Mouse (Mus musculus) midbrain, embryonic 12.5 days (tissue): ENCODE results near the gene Gm20388. TPM values are rescaled to one million over a fixed set of nuclear protein-coding genes. Genes with fewer than 3 reads are reported as not detected.
"Not testable (repeated sequence)": the region's sequence is repeated elsewhere in the genome, so short reads cannot be mapped to it uniquely, and the experiment has no call there.

Source experiments
- ATAC-seq: fragments of 200-750 bp; cut with Nextera tagmentation; 2 replicates; pipeline ENCODE4 v1.8.0; 2017; ENCODE audit warnings: low read depth, moderate TSS enrichment, moderate library complexity; ENCODE audit not compliant: low FRiP score
- H3K27ac ChIP-seq: fragments of 300-500 bp; sonication (generic); replicated peaks from 2 replicates; pipeline ENCODE4 v1.5.1; 2016; ENCODE audit warnings: mild to moderate bottlenecking
- H3K27me3 ChIP-seq: fragments of 300-500 bp; sonication (generic); 2 replicates; pipeline ENCODE4 v1.6.1; 2016; ENCODE audit warnings: mild to moderate bottlenecking
- H3K36me3 ChIP-seq: fragments of 300-500 bp; sonication (generic); 2 replicates; pipeline ENCODE4 v1.6.1; 2016
- H3K4me1 ChIP-seq: fragments of 300-500 bp; sonication (generic); 2 replicates; pipeline ENCODE4 v1.6.1; 2016
- H3K4me2 ChIP-seq: fragments of 300-500 bp; sonication (generic); replicated peaks from 2 replicates; pipeline ENCODE4 v1.6.1; 2016; ENCODE audit warnings: mild to moderate bottlenecking, moderate library complexity
- H3K4me3 ChIP-seq: fragments of 300-500 bp; sonication (generic); 2 replicates; pipeline ENCODE4 v1.5.1; 2016; ENCODE audit warnings: mild to moderate bottlenecking
- H3K9ac ChIP-seq: fragments of 300-500 bp; sonication (generic); replicated peaks from 2 replicates; pipeline ENCODE4 v1.6.1; 2016; ENCODE audit warnings: mild to moderate bottlenecking, moderate library complexity
- H3K9me3 ChIP-seq: fragments of 300-500 bp; sonication (generic); 2 replicates; pipeline ENCODE4 v1.6.1; 2016; ENCODE audit warnings: mild to moderate bottlenecking
- WGBS: fragments of 180-500 bp; shearing (Covaris S2); methylation state at CpG from one replicate; pipeline ENCODE4 v1.1.7; 2016; 5-methylcytosine and 5-hydroxymethylcytosine counted together
- polyA plus RNA-seq: library from polyadenylated mRNA; unstranded; fragments of >200 nt; fragmentation: Nextera tagmentation; extraction: Ambion mirVana; gene quantifications from 2 replicates; pipeline ENCODE4 v1.2.1, GENCODE M21; 2016

The Gm20388 gene
- polyA plus RNA-seq, 1 experiment from 2014 or later, result not detected

GRCm38 (mm10) chr8:123527720-123528489 is 3617.3 kb downstream of the Gm20388 start:
- Histone ChIP-seq H3K4me3 (no peak overlapping the region), H3K4me2 (no peak overlapping the region), H3K36me3 (peaks cover 100% of the 10 kb centered on the region), H3K9me3 (no peaks in the 10 kb centered on the region), H3K27me3 (no peaks in the 10 kb centered on the region), H3K4me1 (no peaks in the 10 kb centered on the region), H3K27ac (no peak overlapping the region), H3K9ac (no peak overlapping the region)
- ATAC-seq, result no peak
- WGBS, result 95% methylated on average over 25 of the region's 25 CpGs

GRCm38 (mm10) chr8:123536242-123536989 is 3625.8 kb downstream of the Gm20388 start:
- no peak for ATAC-seq
- no peak overlapping the region for H3K4me2 ChIP-seq
- H3K9ac ChIP-seq, result no peak overlapping the region
- H3K27me3 ChIP-seq, result peaks cover 17% of the 10 kb centered on the region
- H3K36me3 ChIP-seq, result peaks cover 53% of the 10 kb centered on the region
- H3K4me1 ChIP-seq, result no peaks in the 10 kb centered on the region
- H3K9me3 ChIP-seq, result no peaks in the 10 kb centered on the region
- no peak overlapping the region for H3K4me3 ChIP-seq
- WGBS, result 86% methylated on average over 9 of the region's 9 CpGs
- H3K27ac ChIP-seq, result no peak overlapping the region

GRCm38 (mm10) chr8:123536990-123537380 is 3626.3 kb downstream of the Gm20388 start:
- H3K4me2 ChIP-seq, result no peak overlapping the region
- H3K4me1 ChIP-seq, result no peaks in the 10 kb centered on the region
- H3K9ac ChIP-seq, result no peak overlapping the region
- no peak for ATAC-seq
- H3K27ac ChIP-seq, result no peak overlapping the region
- no peaks in the 10 kb centered on the region for H3K9me3 ChIP-seq
- H3K36me3 ChIP-seq, result peaks cover 48% of the 10 kb centered on the region
- WGBS, result 35% methylated on average over 10 of the region's 10 CpGs
- H3K4me3 ChIP-seq, result no peak overlapping the region
- peaks cover 17% of the 10 kb centered on the region for H3K27me3 ChIP-seq

GRCm38 (mm10) chr8:123537641-123538040 is 3627.0 kb downstream of the Gm20388 start:
- not testable (repeated sequence) for H3K9ac ChIP-seq, H3K9me3 ChIP-seq, H3K4me3 ChIP-seq, H3K4me1 ChIP-seq, ATAC-seq, H3K27ac ChIP-seq, H3K4me2 ChIP-seq
- WGBS, result 68% methylated on average over 7 of the region's 14 CpGs
- peaks cover 17% of the 10 kb centered on the region for H3K27me3 ChIP-seq
- H3K36me3 ChIP-seq, result peaks cover 41% of the 10 kb centered on the region

- WGBS, result no CpG with 5 or more reads among the region's 45 CpGs
- H3K4me1 ChIP-seq, H3K4me3 ChIP-seq, H3K27me3 ChIP-seq, ATAC-seq, H3K9ac ChIP-seq, H3K27ac ChIP-seq, H3K4me2 ChIP-seq, H3K9me3 ChIP-seq, H3K36me3 ChIP-seq: not testable (repeated sequence)
These were observed 3653.6 kb downstream of the Gm20388 start for GRCm38 (mm10) chr8:123564221-123564620.

GRCm38 (mm10) chr8:123575386-123575785 is 3664.7 kb downstream of the Gm20388 start:
- 80% methylated on average over 1 of the region's 10 CpGs for WGBS
- H3K36me3 ChIP-seq, ATAC-seq, H3K4me2 ChIP-seq, H3K9me3 ChIP-seq, H3K9ac ChIP-seq, H3K27ac ChIP-seq, H3K4me3 ChIP-seq, H3K4me1 ChIP-seq, H3K27me3 ChIP-seq: not testable (repeated sequence)

- not testable (repeated sequence) for H3K4me1 ChIP-seq, H3K27me3 ChIP-seq, ATAC-seq, H3K36me3 ChIP-seq, H3K4me2 ChIP-seq, H3K27ac ChIP-seq, H3K9ac ChIP-seq, H3K9me3 ChIP-seq, H3K4me3 ChIP-seq
- 82% methylated on average over 14 of the region's 19 CpGs for WGBS
These were observed 3690.1 kb downstream of the Gm20388 start for GRCm38 (mm10) chr8:123600666-123601172.

GRCm38 (mm10) chr8:123601457-123601856 is 3690.8 kb downstream of the Gm20388 start:
- H3K36me3 ChIP-seq, H3K4me3 ChIP-seq, H3K27ac ChIP-seq, ATAC-seq, H3K9me3 ChIP-seq, H3K27me3 ChIP-seq, H3K4me1 ChIP-seq, H3K9ac ChIP-seq, H3K4me2 ChIP-seq: not testable (repeated sequence)
- WGBS, result no CpG with 5 or more reads among the region's 40 CpGs

- WGBS, result 100% methylated on average over 1 of the region's 5 CpGs
These were observed 3702.0 kb downstream of the Gm20388 start for GRCm38 (mm10) chr8:123612652-123613051.

GRCm38 (mm10) chr8:123623523-123623922 is 3712.9 kb downstream of the Gm20388 start:
- ATAC-seq, H3K9ac ChIP-seq, H3K4me1 ChIP-seq, H3K36me3 ChIP-seq, H3K27ac ChIP-seq, H3K4me2 ChIP-seq, H3K4me3 ChIP-seq, H3K9me3 ChIP-seq: not testable (repeated sequence)
- H3K27me3 ChIP-seq, result peaks cover 42% of the 10 kb centered on the region
- no CpG with 5 or more reads among the region's 39 CpGs for WGBS

More at GRCm38 (mm10) chr8:123612652-123613051, 3702.0 kb downstream of the Gm20388 start:
- H3K4me2 ChIP-seq, H3K4me1 ChIP-seq, H3K27ac ChIP-seq, H3K9ac ChIP-seq, H3K27me3 ChIP-seq, H3K4me3 ChIP-seq, ATAC-seq, H3K9me3 ChIP-seq, H3K36me3 ChIP-seq: not testable (repeated sequence)

GRCm38 (mm10) chr8:123624274-123624673 is 3713.6 kb downstream of the Gm20388 start:
- 52% methylated on average over 5 of the region's 5 CpGs for WGBS
- Histone ChIP-seq H3K4me1 (peaks cover 9% of the 10 kb centered on the region; the same call in 1 of the 2 replicates), H3K4me3 (no peak overlapping the region), H3K27ac (no peak overlapping the region), H3K9me3 (no peaks in the 10 kb centered on the region), H3K4me2 (no peak overlapping the region), H3K9ac (no peak overlapping the region), H3K36me3 (no peaks in the 10 kb centered on the region), H3K27me3 (peaks cover 45% of the 10 kb centered on the region)
- no peak for ATAC-seq

- Histone ChIP-seq H3K9ac (no peak overlapping the region), H3K27me3 (peaks cover 49% of the 10 kb centered on the region), H3K4me2 (no peak overlapping the region), H3K4me3 (no peak overlapping the region), H3K4me1 (peaks cover 9% of the 10 kb centered on the region; the same call in 1 of the 2 replicates), H3K27ac (no peak overlapping the region), H3K9me3 (no peaks in the 10 kb centered on the region), H3K36me3 (no peaks in the 10 kb centered on the region)
- 53% methylated on average over 1 of the region's 1 CpGs for WGBS
- ATAC-seq, result no peak
These were observed 3714.1 kb downstream of the Gm20388 start for GRCm38 (mm10) chr8:123624702-123625101.
